Mouse (Mus musculus) urinary bladder, postnatal 0 days (tissue): ENCODE data around the gene Eml4. TPM values are rescaled to one million over a fixed set of nuclear protein-coding genes. Genes with fewer than 3 reads are reported as not detected.

ENCODE experiments used
- polyA plus RNA-seq: library from polyadenylated mRNA; unstranded; fragments of >200 nt; fragmentation: Nextera tagmentation; extraction: Ambion mirVana; gene quantifications from 2 replicates; pipeline ENCODE4 v1.2.1, GENCODE M21; 2015

Gene Eml4
- polyA plus RNA-seq: 16.0 and 18.8 TPM in 2 replicates

GRCm38 (mm10) chr17:83350379-83351091 lies at the start of gene Eml4:
TSS of gene Eml4 (plus strand) at chr17:83350931.

GRCm38 (mm10) chr17:83517280-83518015 lies 166.7 kb downstream of the Eml4 start, which contains the start of gene Cox7a2l:
TSS of gene Cox7a2l (minus strand) at chr17:83517330.

Other genes starting within 250 kb of the Eml4 start
- 10.4 and 12.1 TPM in 2 replicates for gene Pkdcc, start 135.6 kb upstream of the Eml4 start, polyA plus RNA-seq
- 148 and 152 TPM in 2 replicates for gene Cox7a2l, start 166.4 kb downstream of the Eml4 start, polyA plus RNA-seq